Mouse (Mus musculus) hindbrain, embryonic 10.5 days (tissue): ENCODE results near the gene Nme3. TPM values are rescaled to one million over a fixed set of nuclear protein-coding genes. Genes with fewer than 3 reads are reported as not detected.
"Not testable (repeated sequence)": the region's sequence is repeated elsewhere in the genome, so short reads cannot be mapped to it uniquely, and the experiment has no call there.

ENCODE experiments used
- DNase-seq: peaks from one replicate; pipeline ENCODE4 v3.0.0-alpha.2; 2017; ENCODE audit warnings: low spot score
- H3K27ac ChIP-seq: fragments of 300-500 bp; sonication (generic); 2 replicates; pipeline ENCODE4 v1.5.1; 2016; ENCODE audit warnings: mild to moderate bottlenecking, moderate library complexity
- H3K27me3 ChIP-seq: fragments of 300-500 bp; sonication (generic); 2 replicates; pipeline ENCODE4 v1.6.1; 2016; ENCODE audit warnings: mild to moderate bottlenecking; ENCODE audit not compliant: poor library complexity, insufficient read depth, severe bottlenecking
- H3K36me3 ChIP-seq: fragments of 300-500 bp; sonication (generic); 2 replicates; pipeline ENCODE4 v1.6.1; 2016; ENCODE audit warnings: mild to moderate bottlenecking, moderate library complexity
- H3K4me1 ChIP-seq: fragments of 300-500 bp; sonication (generic); replicated peaks from 2 replicates; pipeline ENCODE4 v1.6.1; 2016; ENCODE audit warnings: mild to moderate bottlenecking
- H3K4me3 ChIP-seq: fragments of 300-500 bp; sonication (generic); 2 replicates; pipeline ENCODE4 v1.5.1; 2016; ENCODE audit warnings: mild to moderate bottlenecking, moderate library complexity
- H3K9me3 ChIP-seq: fragments of 300-500 bp; sonication (generic); 2 replicates; pipeline ENCODE4 v1.6.1; 2016; ENCODE audit warnings: mild to moderate bottlenecking, moderate library complexity
- WGBS: fragments of 180-500 bp; shearing (Covaris S2); methylation state at CpG from one replicate; pipeline ENCODE4 v1.1.7; 2016; 5-methylcytosine and 5-hydroxymethylcytosine counted together
- polyA plus RNA-seq: library from polyadenylated mRNA; unstranded; fragments of >200 nt; fragmentation: Nextera tagmentation; extraction: Ambion mirVana; gene quantifications from 2 replicates; pipeline ENCODE4 v1.2.1, GENCODE M21; 2016

The Nme3 gene
- polyA plus RNA-seq, 1 experiment from 2014 or later: 44.7 TPM

GRCm38 (mm10) chr17:24933163-24933562 lies 36.9 kb downstream of the Nme3 start:
- H3K27ac ChIP-seq: no peak overlapping the region
- peaks cover 40% of the 10 kb centered on the region for H3K36me3 ChIP-seq
- DNase-seq: no peak
- 85% methylated on average over 4 of the region's 4 CpGs for WGBS
- H3K9me3 ChIP-seq: no peaks in the 10 kb centered on the region
- H3K4me1 ChIP-seq: peaks cover 30% of the 10 kb centered on the region
- H3K27me3 ChIP-seq: no peaks in the 10 kb centered on the region
- no peak overlapping the region for H3K4me3 ChIP-seq

- no peak for DNase-seq
- Histone ChIP-seq H3K36me3 (peaks cover 31% of the 10 kb centered on the region), H3K27ac (no peak overlapping the region), H3K4me3 (peak overlapping the region; percentile 99), H3K4me1 (peaks cover 30% of the 10 kb centered on the region), H3K9me3 (no peaks in the 10 kb centered on the region), H3K27me3 (no peaks in the 10 kb centered on the region)
- 89% methylated on average over 4 of the region's 4 CpGs for WGBS
Measured at GRCm38 (mm10) chr17:24934926-24935325, 38.6 kb downstream of the Nme3 start.

- H3K27me3 ChIP-seq: no peaks in the 10 kb centered on the region
- no peaks in the 10 kb centered on the region for H3K9me3 ChIP-seq
- peaks cover 30% of the 10 kb centered on the region for H3K4me1 ChIP-seq
- H3K4me3 ChIP-seq: peak overlapping the region; percentile 99
- no peak for DNase-seq
- no peak overlapping the region; the same call in 1 of the 2 replicates for H3K27ac ChIP-seq
- peaks cover 31% of the 10 kb centered on the region for H3K36me3 ChIP-seq
Measured at GRCm38 (mm10) chr17:24935666-24936065, 39.4 kb downstream of the Nme3 start.

- Histone ChIP-seq H3K27ac (peak within 1 kb of the TSS; percentile 92), H3K27me3 (no peaks in the 10 kb centered on the region), H3K4me3 (peak within 1 kb of the TSS; percentile 99), H3K9me3 (no peaks in the 10 kb centered on the region), H3K4me1 (peaks cover 30% of the 10 kb centered on the region), H3K36me3 (peaks cover 30% of the 10 kb centered on the region)
- WGBS: under 1% methylated on average over 78 of the region's 78 CpGs
- DNase-seq: peak; percentile 95
Measured at GRCm38 (mm10) chr17:24936259-24937237, 40.2 kb downstream of the Nme3 start, which contains the start of gene Mapk8ip3. Gene Mapk8ip3 (minus strand): TSS chr17:24936977.

GRCm38 (mm10) chr17:24937266-24937665 lies 41.0 kb downstream of the Nme3 start:
- Histone ChIP-seq H3K36me3 (peaks cover 25% of the 10 kb centered on the region), H3K4me1 (peaks cover 30% of the 10 kb centered on the region), H3K4me3 (peak overlapping the region; percentile 99), H3K27me3 (no peaks in the 10 kb centered on the region), H3K27ac (peak overlapping the region; percentile 92), H3K9me3 (no peaks in the 10 kb centered on the region)
- 48% methylated on average over 6 of the region's 6 CpGs for WGBS
- no peak for DNase-seq

GRCm38 (mm10) chr17:24942453-24942852 lies 46.2 kb downstream of the Nme3 start:
- 38% methylated on average over 2 of the region's 2 CpGs for WGBS
- not testable (repeated sequence) for H3K4me1 ChIP-seq, H3K9me3 ChIP-seq, H3K4me3 ChIP-seq, DNase-seq, H3K27me3 ChIP-seq, H3K27ac ChIP-seq
- H3K36me3 ChIP-seq: peaks cover 57% of the 10 kb centered on the region

GRCm38 (mm10) chr17:24943036-24943435 lies 46.7 kb downstream of the Nme3 start:
- Histone ChIP-seq H3K27me3 (no peaks in the 10 kb centered on the region), H3K36me3 (peaks cover 63% of the 10 kb centered on the region), H3K4me3 (no peak overlapping the region), H3K4me1 (no peaks in the 10 kb centered on the region), H3K27ac (no peak overlapping the region), H3K9me3 (no peaks in the 10 kb centered on the region)
- DNase-seq: no peak
- 91% methylated on average over 7 of the region's 7 CpGs for WGBS

- not testable (repeated sequence) for H3K27me3 ChIP-seq, DNase-seq, H3K4me3 ChIP-seq, H3K4me1 ChIP-seq, H3K9me3 ChIP-seq, H3K27ac ChIP-seq
- 96% methylated on average over 1 of the region's 1 CpGs for WGBS
- peaks cover 69% of the 10 kb centered on the region for H3K36me3 ChIP-seq
Measured at GRCm38 (mm10) chr17:24943589-24943988, 47.3 kb downstream of the Nme3 start.

Other genes starting within 250 kb of the Nme3 start
- gene Slc9a3r2, start 246.2 kb upstream of the Nme3 start, polyA plus RNA-seq: 34.2 and 39.2 TPM in 2 replicates
- gene Npw, start 238.0 kb upstream of the Nme3 start, polyA plus RNA-seq: not detected in 2 replicates
- gene Zfp598, start 226.8 kb upstream of the Nme3 start, polyA plus RNA-seq: 26.2 and 28.6 TPM in 2 replicates
- gene Syngr3, start 206.5 kb upstream of the Nme3 start, polyA plus RNA-seq: 9.2 and 15.1 TPM in 2 replicates
- gene Gfer, start 200.3 kb upstream of the Nme3 start, polyA plus RNA-seq: 49.7 and 50.9 TPM in 2 replicates
- gene Noxo1, start 200.3 kb upstream of the Nme3 start, polyA plus RNA-seq: 1.5 and 1.8 TPM in 2 replicates
- gene Tbl3, start 188.8 kb upstream of the Nme3 start, polyA plus RNA-seq: 133 and 140 TPM in 2 replicates
- gene Rnf151, start 178.4 kb upstream of the Nme3 start, polyA plus RNA-seq: 0.22 TPM in 2 replicates
- 1,403 and 1,781 TPM in 2 replicates for gene Rps2, start 178.4 kb upstream of the Nme3 start, polyA plus RNA-seq
- gene Ndufb10, start 172.0 kb upstream of the Nme3 start, polyA plus RNA-seq: 212 and 240 TPM in 2 replicates
- not detected in 2 replicates for gene Rpl3l, start 168.7 kb upstream of the Nme3 start, polyA plus RNA-seq
- 21.4 and 23.4 TPM in 2 replicates for gene Msrb1, start 159.9 kb upstream of the Nme3 start, polyA plus RNA-seq
- 1.5 and 2.0 TPM in 2 replicates for gene Hs3st6, start 143.5 kb upstream of the Nme3 start, polyA plus RNA-seq
- gene Meiob, start 92.2 kb upstream of the Nme3 start, polyA plus RNA-seq: 0.10 TPM in 1 of 2 replicates, not detected in the other
- 30.7 and 34.3 TPM in 2 replicates for gene Hagh, start 56.4 kb upstream of the Nme3 start, polyA plus RNA-seq
- 18.4 and 20.7 TPM in 2 replicates for gene Fahd1, start 46.1 kb upstream of the Nme3 start, polyA plus RNA-seq
- gene Igfals, start 30.5 kb upstream of the Nme3 start, polyA plus RNA-seq: 0.58 and 0.65 TPM in 2 replicates
- 90.0 and 95.5 TPM in 2 replicates for gene Nubp2, start 10.2 kb upstream of the Nme3 start, polyA plus RNA-seq
- gene Spsb3, start 9.9 kb upstream of the Nme3 start, polyA plus RNA-seq: 48.9 and 53.4 TPM in 2 replicates
- gene Eme2, start 1.4 kb upstream of the Nme3 start, polyA plus RNA-seq: 30.8 and 36.3 TPM in 2 replicates
- gene Mrps34, start 1.4 kb upstream of the Nme3 start, polyA plus RNA-seq: 96.7 and 102 TPM in 2 replicates
- 51.4 and 61.7 TPM in 2 replicates for gene Mapk8ip3, start 40.5 kb downstream of the Nme3 start, polyA plus RNA-seq
- gene Jpt2, start 64.2 kb downstream of the Nme3 start, polyA plus RNA-seq: 358 and 426 TPM in 2 replicates
- 7.9 and 9.1 TPM in 2 replicates for gene Cramp1l, start 119.3 kb downstream of the Nme3 start, polyA plus RNA-seq
- 25.1 and 31.7 TPM in 2 replicates for gene Ift140, start 119.6 kb downstream of the Nme3 start, polyA plus RNA-seq
- gene Tmem204, start 187.1 kb downstream of the Nme3 start, polyA plus RNA-seq: 13.0 and 13.7 TPM in 2 replicates
- gene Telo2, start 219.5 kb downstream of the Nme3 start, polyA plus RNA-seq: 49.9 and 52.3 TPM in 2 replicates
- gene Ptx4, start 224.3 kb downstream of the Nme3 start, polyA plus RNA-seq: not detected in 2 replicates
- gene Clcn7, start 236.9 kb downstream of the Nme3 start, polyA plus RNA-seq: 23.5 and 24.7 TPM in 2 replicates